ENCODE assay signal across 26 mouse cellular contexts in the genomic region with DNA sequence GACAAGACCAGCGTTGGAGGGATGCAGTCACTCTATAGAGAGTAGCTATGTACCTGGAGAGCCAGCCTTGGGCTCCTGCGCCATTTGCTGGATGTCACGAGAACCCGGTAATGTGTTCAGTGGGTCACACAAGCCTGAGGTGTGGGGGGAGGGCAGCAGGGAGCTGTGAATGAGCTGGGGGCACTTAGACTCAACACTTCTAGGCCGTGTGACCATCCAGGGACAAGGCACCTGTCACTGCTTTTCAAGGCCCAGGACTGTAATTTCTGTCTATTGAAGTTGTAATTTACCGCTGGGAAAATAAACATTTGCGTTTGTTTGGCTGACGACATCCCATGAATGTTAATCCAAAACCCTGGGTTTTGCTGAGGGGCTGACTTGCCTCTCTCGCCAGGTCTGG. TPM values are rescaled to one million over a fixed set of nuclear protein-coding genes. Genes with fewer than 3 reads are reported as not detected.
DNase-seq lines count a peak whose midpoint lies in the region; ATAC-seq and TF ChIP-seq lines count a peak whose summit lies in the region.
"Had no signal": no experiment of that assay in that cellular context is flagged by ENCODE, and none has a peak within 500 bp of the region (broad histone marks: within the 10 kb centered on the region; RNA-seq: fewer than 3 reads in every experiment).

No protein-coding gene starts in this region.

- H3K4me2 ChIP-seq in forebrain, embryonic 14.5 days (ENCODE audit: low read length) = no peak overlapping the region
- H3K4me2 ChIP-seq in forebrain, embryonic 16.5 days (ENCODE audit: low read length) = no peak overlapping the region
- no peak overlapping the region for H3K4me2 ChIP-seq in liver, embryonic 11.5 days
- H3K4me2 ChIP-seq in neural tube, embryonic 15.5 days = no peak overlapping the region
- H3K4me2 ChIP-seq: embryonic facial prominence, embryonic 15.5 days; heart, embryonic 11.5 days; hindbrain, embryonic 13.5 days; kidney, embryonic 15.5 days; lung, embryonic 15.5 days; midbrain, embryonic 11.5 days; neural tube, embryonic 12.5 days had no signal

- TF ChIP-seq POLR2A in brain, embryonic 14.5 days (IDR thresholded peaks at IDR 0.05; ENCODE audit: borderline replicate concordance, extremely low read depth, insufficient read depth, insufficient read length, poor library complexity, severe bottlenecking) = no peak

- ATAC-seq in forebrain, embryonic 14.5 days = peak; percentile 72; the same call in 1 of the 2 replicates
- no peak; the same call in 1 of the 2 replicates for ATAC-seq in forebrain, embryonic 16.5 days
- ATAC-seq in liver, embryonic 11.5 days (replicated peaks; ENCODE audit: low FRiP score) = no peak
- ATAC-seq in neural tube, embryonic 15.5 days (ENCODE audit: low FRiP score) = no peak
- ATAC-seq: midbrain, embryonic 16.5 days had no signal

- peak; percentile 42 for DNase-seq in forebrain, embryonic 14.5 days (ENCODE audit: low spot score)
- DNase-seq in liver, embryonic 11.5 days (ENCODE audit: low spot score) = no peak
- DNase-seq in liver = no peak
- DNase-seq in brain, embryonic 14.5 days (ENCODE audit: low read depth) = peak; percentile 64
- DNase-seq in urinary bladder, postnatal 36 days (ENCODE audit: low spot score in 2 of 2) = no peak
- DNase-seq: adrenal gland, postnatal 14 days; cerebellum, adult 2 months; cerebellum, postnatal 14 days; gastrocnemius, postnatal 36 days; heart, adult 18-20 months; heart, postnatal 36 days; kidney, adult 18-20 months; kidney, postnatal 25 days; thymus, postnatal 14 days had no signal

- no peak for TF ChIP-seq CTCF in brain, embryonic 14.5 days (IDR thresholded peaks at IDR 0.05; ENCODE audit: borderline replicate concordance, extremely low read depth, insufficient read depth, insufficient read length)

- H3K4me1 ChIP-seq in forebrain, embryonic 14.5 days (ENCODE audit: control insufficient read depth, insufficient read depth, low read length) = no peaks in the 10 kb centered on the region
- peaks cover 9% of the 10 kb centered on the region; the same call in 1 of the 2 replicates for H3K4me1 ChIP-seq in forebrain, embryonic 16.5 days (replicated peaks; ENCODE audit: control insufficient read depth, insufficient read depth, low read length)
- peaks cover 81% of the 10 kb centered on the region for H3K4me1 ChIP-seq in liver, embryonic 11.5 days (replicated peaks; ENCODE audit: control insufficient read depth, insufficient read depth, low read length)
- peaks cover 12% of the 10 kb centered on the region for H3K4me1 ChIP-seq in neural tube, embryonic 15.5 days
- H3K4me1 ChIP-seq: embryonic facial prominence, embryonic 10.5 days; embryonic facial prominence, embryonic 15.5 days; kidney, embryonic 15.5 days; lung, embryonic 15.5 days; neural tube, embryonic 12.5 days had no signal

- H3K9ac ChIP-seq in forebrain, embryonic 14.5 days (ENCODE audit: low read length) = no peak overlapping the region
- H3K9ac ChIP-seq in forebrain, embryonic 16.5 days (replicated peaks; ENCODE audit: low read depth, low read length) = no peak overlapping the region
- H3K9ac ChIP-seq in liver, embryonic 11.5 days (ENCODE audit: low read depth, low read length) = peak overlapping the region; percentile 43; the same call in 1 of the 2 replicates
- no peak overlapping the region for H3K9ac ChIP-seq in neural tube, embryonic 15.5 days (replicated peaks)
- H3K9ac ChIP-seq: embryonic facial prominence, embryonic 15.5 days; hindbrain, embryonic 13.5 days; kidney, embryonic 15.5 days; lung, embryonic 15.5 days; neural tube, embryonic 12.5 days had no signal

- 60% methylated on average over 9 of the region's 9 CpGs for WGBS in forebrain, embryonic 14.5 days
- WGBS in forebrain, embryonic 16.5 days = 44% methylated on average over 9 of the region's 9 CpGs
- WGBS in liver, embryonic 11.5 days = 74% methylated on average over 9 of the region's 9 CpGs
- 58% methylated on average over 9 of the region's 9 CpGs for WGBS in neural tube, embryonic 15.5 days

- peaks cover 3% of the 10 kb centered on the region for H3K27me3 ChIP-seq in forebrain, embryonic 14.5 days (replicated peaks; ENCODE audit: control insufficient read depth, insufficient read depth, low read length)
- peaks cover 6% of the 10 kb centered on the region; the same call in 1 of the 2 replicates for H3K27me3 ChIP-seq in forebrain, embryonic 16.5 days (replicated peaks; ENCODE audit: control insufficient read depth, insufficient read depth, low read length)
- H3K27me3 ChIP-seq in liver, embryonic 11.5 days (replicated peaks; ENCODE audit: control insufficient read depth, insufficient read depth, low read length) = peaks cover 7% of the 10 kb centered on the region; the same call in 1 of the 2 replicates
- H3K27me3 ChIP-seq in neural tube, embryonic 15.5 days (replicated peaks) = 0 out of 2 replicates have a peak, but pooled peaks cover 1% of the 10 kb centered on the region

- H3K36me3 ChIP-seq in forebrain, embryonic 14.5 days (ENCODE audit: control insufficient read depth, insufficient read depth, low read length) = no peaks in the 10 kb centered on the region
- no peaks in the 10 kb centered on the region for H3K36me3 ChIP-seq in forebrain, embryonic 16.5 days (ENCODE audit: control insufficient read depth, insufficient read depth)
- peaks cover 3% of the 10 kb centered on the region; the same call in 1 of the 2 replicates for H3K36me3 ChIP-seq in liver, embryonic 11.5 days (ENCODE audit: control insufficient read depth, insufficient read depth, low read length)
- no peaks in the 10 kb centered on the region for H3K36me3 ChIP-seq in neural tube, embryonic 15.5 days
- H3K36me3 ChIP-seq: embryonic facial prominence, embryonic 10.5 days; embryonic facial prominence, embryonic 15.5 days; hindbrain, embryonic 13.5 days; kidney, embryonic 15.5 days; lung, embryonic 15.5 days; neural tube, embryonic 12.5 days had no signal

- H3K9me3 ChIP-seq in forebrain, embryonic 14.5 days (replicated peaks; ENCODE audit: control insufficient read depth, low read length) = no peaks in the 10 kb centered on the region
- H3K9me3 ChIP-seq in forebrain, embryonic 16.5 days (ENCODE audit: control insufficient read depth, low read length) = no peaks in the 10 kb centered on the region
- H3K9me3 ChIP-seq in liver, embryonic 11.5 days (ENCODE audit: control insufficient read depth, low read length) = no peaks in the 10 kb centered on the region
- no peaks in the 10 kb centered on the region for H3K9me3 ChIP-seq in neural tube, embryonic 15.5 days (replicated peaks)
- H3K9me3 ChIP-seq: embryonic facial prominence, embryonic 10.5 days; embryonic facial prominence, embryonic 15.5 days; hindbrain, embryonic 13.5 days; kidney, embryonic 15.5 days; lung, embryonic 15.5 days; neural tube, embryonic 12.5 days had no signal

- no peak overlapping the region for H3K4me3 ChIP-seq in forebrain, embryonic 14.5 days (ENCODE audit: low read depth, low read length)
- no peak overlapping the region for H3K4me3 ChIP-seq in forebrain, embryonic 16.5 days (replicated peaks; ENCODE audit: low read length)
- no peak overlapping the region for H3K4me3 ChIP-seq in liver, embryonic 11.5 days (ENCODE audit: low read depth, low read length)
- no peak overlapping the region for H3K4me3 ChIP-seq in neural tube, embryonic 15.5 days (replicated peaks)
- H3K4me3 ChIP-seq: embryonic facial prominence, embryonic 10.5 days; embryonic facial prominence, embryonic 15.5 days; hindbrain, embryonic 13.5 days; kidney, embryonic 15.5 days; lung, embryonic 15.5 days; myocyte; neural tube, embryonic 12.5 days had no signal

- H3K27ac ChIP-seq in forebrain, embryonic 14.5 days (ENCODE audit: low read depth, low read length) = no peak overlapping the region
- H3K27ac ChIP-seq in forebrain, embryonic 16.5 days (ENCODE audit: low read length) = no peak overlapping the region
- H3K27ac ChIP-seq in liver, embryonic 11.5 days (ENCODE audit: low read depth, low read length) = peak overlapping the region; percentile 85; the same call in 1 of the 2 replicates
- no peak overlapping the region for H3K27ac ChIP-seq in neural tube, embryonic 15.5 days (replicated peaks)
- H3K27ac ChIP-seq: embryonic facial prominence, embryonic 10.5 days; embryonic facial prominence, embryonic 15.5 days; kidney, embryonic 15.5 days; lung, embryonic 15.5 days; neural tube, embryonic 12.5 days had no signal

RNA-seq across cellular contexts. Expression of gene Cbfa2t3, which starts 12.0 kb away (rescaled TPM):
- polyA plus RNA-seq in forebrain, embryonic 14.5 days (2014; fragmentation: Nextera tagmentation; extraction: Ambion mirVana) = 10.4 and 11.5 TPM in 2 replicates
- 11.6 and 13.8 TPM in 2 replicates for polyA plus RNA-seq in forebrain, embryonic 16.5 days (2015; fragmentation: Nextera tagmentation; extraction: Ambion mirVana)
- polyA plus RNA-seq in liver, embryonic 11.5 days (2014; fragmentation: Nextera tagmentation; extraction: Ambion mirVana) = 13.8 and 14.4 TPM in 2 replicates
- 9.5 and 30.2 TPM in 2 replicates for polyA plus RNA-seq in brain, embryonic 14.5 days (2012; rRNA removed)
- 14.4 and 16.8 TPM in 2 replicates for polyA plus RNA-seq in neural tube, embryonic 15.5 days (2015; fragmentation: Nextera tagmentation; extraction: Ambion mirVana)

Comparison
In these comparisons a context has a peak if more than half of its experiments do, and no peak if none do; other contexts are left out.
1. DNase-seq: peak in forebrain, embryonic 14.5 days (single experiment) and brain, embryonic 14.5 days (single experiment); none in liver, embryonic 11.5 days (single experiment), liver (single experiment) and urinary bladder, postnatal 36 days (0 of 2).